25 mouse cellular contexts compared by ENCODE assay signal in genomic region chr7:6868831-6869230, GRCm38 (mm10).
DNase-seq lines count a peak whose midpoint lies in the region; ATAC-seq and TF ChIP-seq lines count a peak whose summit lies in the region.
"Had no signal": no experiment of that assay in that cellular context is flagged by ENCODE, and none has a peak within 500 bp of the region (broad histone marks: within the 10 kb centered on the region; RNA-seq: fewer than 3 reads in every experiment).

No protein-coding gene starts in this region.

- H3K9ac ChIP-seq in hindbrain, embryonic 14.5 days = no peak overlapping the region
- H3K9ac ChIP-seq in hindbrain, embryonic 16.5 days (ENCODE audit: low read depth, low read length) = no peak overlapping the region
- no peak overlapping the region for H3K9ac ChIP-seq in midbrain, embryonic 15.5 days
- H3K9ac ChIP-seq in midbrain, embryonic 14.5 days (replicated peaks; ENCODE audit: low read length) = no peak overlapping the region
- no peak overlapping the region for H3K9ac ChIP-seq in CH12.LX (ENCODE audit: insufficient read depth, low read depth)
- H3K9ac ChIP-seq: embryonic facial prominence, embryonic 13.5 days; embryonic facial prominence, embryonic 15.5 days; forebrain, embryonic 13.5 days had no signal

- TF ChIP-seq EP300 in CH12.LX (IDR thresholded peaks at IDR 0.05; ENCODE audit: low read length) = peak; percentile 67

- in situ Hi-C loops in CH12.LX (cut with MboI; ENCODE audit: low pct_ligation_motif_present, low pct_unique_long_range_greater_than_20kb, low sequenced_read_pairs) = no loop called here

- no peaks in the 10 kb centered on the region for H3K36me3 ChIP-seq in hindbrain, embryonic 14.5 days (replicated peaks; ENCODE audit: control insufficient read depth, insufficient read depth)
- no peaks in the 10 kb centered on the region for H3K36me3 ChIP-seq in hindbrain, embryonic 16.5 days (ENCODE audit: control insufficient read depth, insufficient read depth, low read length)
- no peaks in the 10 kb centered on the region for H3K36me3 ChIP-seq in midbrain, embryonic 15.5 days (replicated peaks)
- no peaks in the 10 kb centered on the region for H3K36me3 ChIP-seq in midbrain, embryonic 14.5 days (ENCODE audit: control insufficient read depth, insufficient read depth, low read length)
- H3K36me3 ChIP-seq in CH12.LX (replicated peaks in 1 of 2; ENCODE audit: control insufficient read depth in 1 of 2, insufficient read depth in 1 of 2, low read length in 1 of 2) = no peaks in the 10 kb centered on the region
- H3K36me3 ChIP-seq: embryonic facial prominence, embryonic 13.5 days; embryonic facial prominence, embryonic 15.5 days; forebrain, embryonic 10.5 days; G1E had no signal

- H3K9me3 ChIP-seq in hindbrain, embryonic 14.5 days (ENCODE audit: control insufficient read depth, low read length) = no peaks in the 10 kb centered on the region
- no peaks in the 10 kb centered on the region for H3K9me3 ChIP-seq in hindbrain, embryonic 16.5 days (ENCODE audit: control insufficient read depth, low read length)
- H3K9me3 ChIP-seq in midbrain, embryonic 15.5 days = no peaks in the 10 kb centered on the region
- H3K9me3 ChIP-seq in midbrain, embryonic 14.5 days (ENCODE audit: control insufficient read depth, low read length) = no peaks in the 10 kb centered on the region
- H3K9me3 ChIP-seq in CH12.LX (replicated peaks; ENCODE audit: low read length) = peaks cover 28% of the 10 kb centered on the region
- H3K9me3 ChIP-seq: embryonic facial prominence, embryonic 13.5 days; embryonic facial prominence, embryonic 15.5 days; forebrain, embryonic 10.5 days; forebrain, embryonic 13.5 days; G1E had no signal

- DNase-seq in hindbrain, embryonic 14.5 days (ENCODE audit: low spot score) = no peak
- no peak for DNase-seq in layer of hippocampus, adult 2 months (ENCODE audit: low spot score in 2 of 2)
- DNase-seq in layer of hippocampus, postnatal 25 days (ENCODE audit: extremely low spot score in 1 of 2, low spot score in 1 of 2) = no peak
- no peak for DNase-seq in midbrain, embryonic 14.5 days
- peak; percentile 35 for DNase-seq in CH12.LX (ENCODE audit: extremely low read depth)
- DNase-seq in cerebellum, adult 11-12 months = no peak
- DNase-seq: adrenal gland, adult 8-10 months; adrenal gland, postnatal 14 days; adrenal gland, postnatal 36 days; cerebellum, adult 18-20 months; cerebellum, adult 8-10 months; cerebellum, adult 9-11 months; cerebellum, postnatal 14 days; cerebellum, postnatal 36 days; embryo, embryonic 11 days had no signal

- TF ChIP-seq CTCF in layer of hippocampus, adult 2 months (conservative IDR thresholded peaks at IDR 0.05) = no peak
- TF ChIP-seq CTCF in CH12.LX (conservative IDR thresholded peaks at IDR 0.05 in 1 of 2, IDR thresholded peaks at IDR 0.05 in 1 of 2; ENCODE audit: low read depth in 2 of 2, low read length in 2 of 2) = no peak

- dilution Hi-C loops in CH12.LX (cut with MboI; ENCODE audit: extremely low pct_ligation_motif_present, extremely low pct_unique_long_range_greater_than_20kb, low sequenced_read_pairs) = no loop called here

- WGBS in hindbrain, embryonic 14.5 days = 56% methylated on average over 3 of the region's 3 CpGs
- 56% methylated on average over 3 of the region's 3 CpGs for WGBS in hindbrain, embryonic 16.5 days
- 47% methylated on average over 3 of the region's 3 CpGs for WGBS in midbrain, embryonic 15.5 days
- 46% methylated on average over 3 of the region's 3 CpGs for WGBS in midbrain, embryonic 14.5 days

- H3K4me1 ChIP-seq in hindbrain, embryonic 14.5 days (replicated peaks; ENCODE audit: control insufficient read depth, insufficient read depth, low read length) = peaks cover 12% of the 10 kb centered on the region; the same call in 1 of the 2 replicates
- H3K4me1 ChIP-seq in hindbrain, embryonic 16.5 days (ENCODE audit: control insufficient read depth, insufficient read depth, low read depth, low read length) = peaks cover 2% of the 10 kb centered on the region; the same call in 1 of the 2 replicates
- peaks cover 24% of the 10 kb centered on the region for H3K4me1 ChIP-seq in midbrain, embryonic 15.5 days
- peaks cover 15% of the 10 kb centered on the region for H3K4me1 ChIP-seq in midbrain, embryonic 14.5 days (ENCODE audit: control insufficient read depth, insufficient read depth, low read length)
- no peaks in the 10 kb centered on the region for H3K4me1 ChIP-seq in CH12.LX (ENCODE audit: control insufficient read depth in 1 of 2, insufficient read depth in 2 of 2)
- H3K4me1 ChIP-seq: embryonic facial prominence, embryonic 13.5 days; embryonic facial prominence, embryonic 15.5 days had no signal

- H3K27ac ChIP-seq in hindbrain, embryonic 14.5 days = 0 out of 2 replicates have a peak overlapping the region, but pooled peaks have one; percentile 14
- H3K27ac ChIP-seq in hindbrain, embryonic 16.5 days (ENCODE audit: low read depth, low read length) = no peak overlapping the region
- H3K27ac ChIP-seq in layer of hippocampus, adult 2 months = peak overlapping the region; percentile 56; the same call in 1 of the 2 replicates
- H3K27ac ChIP-seq in midbrain, embryonic 15.5 days = 0 out of 2 replicates have a peak overlapping the region, but pooled peaks have one; percentile 57
- no peak overlapping the region; the same call in 1 of the 2 replicates for H3K27ac ChIP-seq in midbrain, embryonic 14.5 days (replicated peaks; ENCODE audit: low read depth, low read length)
- no peak overlapping the region for H3K27ac ChIP-seq in CH12.LX (ENCODE audit: insufficient read depth, low read depth)
- H3K27ac ChIP-seq: embryonic facial prominence, embryonic 13.5 days; embryonic facial prominence, embryonic 15.5 days; forebrain, embryonic 10.5 days; forebrain, embryonic 13.5 days had no signal

- no peak for TF ChIP-seq RAD21 in CH12.LX (IDR thresholded peaks at IDR 0.05; ENCODE audit: low read depth, low read length)

- H3K79me2 ChIP-seq in CH12.LX (replicated peaks; ENCODE audit: control insufficient read depth, extremely low read depth, insufficient read depth, poor library complexity, severe bottlenecking) = no peaks in the 10 kb centered on the region

- TF ChIP-seq POLR2A in CH12.LX (IDR thresholded peaks at IDR 0.05; ENCODE audit: low read depth, low read length) = no peak

- no peak for ATAC-seq in hindbrain, embryonic 14.5 days (ENCODE audit: low FRiP score)
- ATAC-seq in hindbrain, embryonic 16.5 days = no peak
- no peak for ATAC-seq in midbrain, embryonic 15.5 days (replicated peaks)
- ATAC-seq in midbrain, embryonic 14.5 days (ENCODE audit: low FRiP score, low TSS enrichment) = no peak
- ATAC-seq: activated CD4-positive, CD25-positive, alpha-beta regulatory T cell, adult 4 months; Patski had no signal

- no peak overlapping the region for H3K4me3 ChIP-seq in hindbrain, embryonic 14.5 days (replicated peaks; ENCODE audit: low read length)
- H3K4me3 ChIP-seq in hindbrain, embryonic 16.5 days (ENCODE audit: low read length) = no peak overlapping the region
- no peak overlapping the region for H3K4me3 ChIP-seq in layer of hippocampus, adult 2 months
- H3K4me3 ChIP-seq in midbrain, embryonic 15.5 days = no peak overlapping the region
- H3K4me3 ChIP-seq in midbrain, embryonic 14.5 days (replicated peaks; ENCODE audit: low read depth, low read length) = no peak overlapping the region
- no peak overlapping the region for H3K4me3 ChIP-seq in CH12.LX (replicated peaks in 1 of 3; ENCODE audit: low read depth in 2 of 3, low read length in 2 of 3, poor library complexity in 1 of 3)
- H3K4me3 ChIP-seq: embryonic facial prominence, embryonic 13.5 days; embryonic facial prominence, embryonic 15.5 days; erythroblast, embryonic 14.5 days; forebrain, embryonic 10.5 days; forebrain, embryonic 13.5 days had no signal

- no peak overlapping the region for H3K4me2 ChIP-seq in hindbrain, embryonic 14.5 days (replicated peaks)
- H3K4me2 ChIP-seq in hindbrain, embryonic 16.5 days (ENCODE audit: low read length) = no peak overlapping the region
- H3K4me2 ChIP-seq in midbrain, embryonic 15.5 days = no peak overlapping the region
- H3K4me2 ChIP-seq in midbrain, embryonic 14.5 days (ENCODE audit: low read length) = no peak overlapping the region
- H3K4me2 ChIP-seq in CH12.LX (ENCODE audit: insufficient read depth, low read depth, poor library complexity, severe bottlenecking) = no peak overlapping the region
- H3K4me2 ChIP-seq: embryonic facial prominence, embryonic 13.5 days; embryonic facial prominence, embryonic 15.5 days; forebrain, embryonic 13.5 days had no signal

- no peaks in the 10 kb centered on the region for H3K27me3 ChIP-seq in hindbrain, embryonic 14.5 days (ENCODE audit: control insufficient read depth, insufficient read depth, low read length)
- no peaks in the 10 kb centered on the region for H3K27me3 ChIP-seq in hindbrain, embryonic 16.5 days (replicated peaks; ENCODE audit: control insufficient read depth, insufficient read depth, low read length)
- no peaks in the 10 kb centered on the region for H3K27me3 ChIP-seq in midbrain, embryonic 15.5 days (replicated peaks)
- no peaks in the 10 kb centered on the region for H3K27me3 ChIP-seq in midbrain, embryonic 14.5 days (ENCODE audit: control insufficient read depth, insufficient read depth, low read length)
- no peaks in the 10 kb centered on the region for H3K27me3 ChIP-seq in CH12.LX (replicated peaks)
- H3K27me3 ChIP-seq: embryonic facial prominence, embryonic 13.5 days; embryonic facial prominence, embryonic 15.5 days; forebrain, embryonic 13.5 days; Patski had no signal

TF ChIP-seq in CH12.LX, 34 proteins besides CTCF, POLR2A, EP300 and RAD21:
- peak; percentile 71; the same call in 1 of the 2 replicates for TF ChIP-seq IRF4 (IDR thresholded peaks at IDR 0.05; ENCODE audit: low read depth, low read length)
- TF ChIP-seq MAX (IDR thresholded peaks at IDR 0.05; ENCODE audit: low read length) = no peak
- TF ChIP-seq JUND (conservative IDR thresholded peaks at IDR 0.05; ENCODE audit: low read depth, low read length) = no peak
- peak; percentile 24; the same call in 1 of the 2 replicates for TF ChIP-seq ETS1 (conservative IDR thresholded peaks at IDR 0.05; ENCODE audit: low read depth, low read length)
- TF ChIP-seq CHD2 (IDR thresholded peaks at IDR 0.05; ENCODE audit: low read length) = no peak
- no peak for TF ChIP-seq MEF2A (IDR thresholded peaks at IDR 0.05; ENCODE audit: borderline replicate concordance, low read depth, low read length)
- no peak for TF ChIP-seq MAZ (IDR thresholded peaks at IDR 0.05; ENCODE audit: low read depth, low read length)
- peak; percentile 22; the same call in 1 of the 2 replicates for TF ChIP-seq JUN (IDR thresholded peaks at IDR 0.05; ENCODE audit: insufficient read depth, low read depth, low read length)

Comparison
In these comparisons a context has a peak if more than half of its experiments do, and no peak if none do; other contexts are left out.
1. H3K27ac ChIP-seq: peak in hindbrain, embryonic 14.5 days (single experiment), layer of hippocampus, adult 2 months (single experiment) and midbrain, embryonic 15.5 days (single experiment); none in hindbrain, embryonic 16.5 days (single experiment), midbrain, embryonic 14.5 days (single experiment) and CH12.LX (single experiment).